Mouse (Mus musculus): ENCODE measurements at regions not wholly inside any gene's neighbourhood (a gene's known extent, or its start where the extent isn't known, plus 50 kb on each side); places are given as distances from the start of the nearest gene placed in this dataset.

GRCm38 (mm10) chr1:10771793-10772192, 642.1 kb upstream of the A830018L16Rik start:
- in situ Hi-C loops (cut with MboI, MseI), result loop anchor here (25.0 kb wide), 1 partner anchor 634 kb away; no protein-coding TSS in a partner anchor

GRCm38 (mm10) chr1:10794074-10794783, 619.7 kb upstream of the A830018L16Rik start:
- in situ Hi-C loops (cut with MboI, MseI), result no loop called here

- in situ Hi-C loops (cut with MboI, MseI), result no loop called here
These were observed 578.1 kb upstream of the A830018L16Rik start for GRCm38 (mm10) chr1:10835653-10836415.

- in situ Hi-C loops (cut with MboI, MseI), result no loop called here
These were observed 576.7 kb upstream of the A830018L16Rik start for GRCm38 (mm10) chr1:10837180-10837579.

GRCm38 (mm10) chr1:10852934-10853333, 561.0 kb upstream of the A830018L16Rik start:
- in situ Hi-C loops (cut with MboI, MseI), result no loop called here

DNA sequence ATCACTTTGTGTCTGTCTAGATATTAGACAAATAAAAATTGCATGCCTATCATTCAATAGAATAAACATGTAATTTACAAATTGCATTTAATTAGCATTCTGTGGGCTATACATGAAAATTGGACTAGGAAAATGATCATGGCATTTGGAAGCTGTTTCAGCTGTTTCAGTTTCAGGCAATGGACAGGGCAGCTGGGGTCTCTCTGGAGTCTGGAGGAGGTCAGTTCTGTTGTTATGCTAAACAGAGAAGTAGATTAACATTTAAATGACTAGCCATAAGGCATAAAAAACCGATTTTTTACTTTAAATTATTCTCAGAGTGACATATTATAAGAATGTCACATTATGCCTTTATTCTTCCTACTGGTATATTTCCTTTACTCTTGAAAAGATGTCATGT, 559.4 kb upstream of the A830018L16Rik start:
- in situ Hi-C loops (cut with MboI, MseI), result no loop called here

DNA sequence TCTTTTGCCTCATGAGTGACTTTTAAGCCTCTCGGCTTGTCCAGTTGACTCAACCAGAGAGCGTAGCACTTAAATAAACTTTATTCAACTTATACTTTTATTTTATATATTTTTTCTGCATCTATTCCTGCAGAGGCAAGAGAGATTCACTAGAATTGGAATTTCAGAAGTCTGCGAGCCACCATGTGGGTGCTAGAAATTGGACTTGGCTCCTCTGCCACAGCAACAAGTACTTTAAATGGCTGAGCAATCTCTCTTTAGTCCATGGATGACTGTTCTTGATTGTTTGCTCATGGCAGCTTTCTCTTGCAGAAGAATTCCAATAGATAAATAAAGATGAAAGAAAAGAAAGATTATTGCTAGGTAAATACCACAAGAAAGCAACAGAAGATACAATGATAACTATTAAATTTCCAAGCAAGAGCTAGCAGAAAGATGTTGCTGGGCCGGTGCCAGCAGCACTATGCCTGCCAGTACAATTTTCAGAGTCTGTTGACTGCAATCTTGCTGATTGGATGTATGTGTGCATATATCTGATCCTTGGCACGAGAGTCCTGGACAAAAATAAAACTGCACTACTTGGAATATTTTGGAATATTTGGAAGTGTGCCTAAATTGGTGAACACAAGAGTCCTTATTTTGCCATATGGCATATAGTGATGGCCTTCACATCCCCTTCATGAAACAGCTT, 542.6 kb upstream of the A830018L16Rik start:
- in situ Hi-C loops (cut with MboI, MseI), result no loop called here

- in situ Hi-C loops (cut with MboI, MseI), result no loop called here
These were observed 541.6 kb upstream of the A830018L16Rik start for GRCm38 (mm10) chr1:10872266-10872665.

GRCm38 (mm10) chr1:10872726-10873125, 541.2 kb upstream of the A830018L16Rik start:
- in situ Hi-C loops (cut with MboI, MseI), result no loop called here

DNA sequence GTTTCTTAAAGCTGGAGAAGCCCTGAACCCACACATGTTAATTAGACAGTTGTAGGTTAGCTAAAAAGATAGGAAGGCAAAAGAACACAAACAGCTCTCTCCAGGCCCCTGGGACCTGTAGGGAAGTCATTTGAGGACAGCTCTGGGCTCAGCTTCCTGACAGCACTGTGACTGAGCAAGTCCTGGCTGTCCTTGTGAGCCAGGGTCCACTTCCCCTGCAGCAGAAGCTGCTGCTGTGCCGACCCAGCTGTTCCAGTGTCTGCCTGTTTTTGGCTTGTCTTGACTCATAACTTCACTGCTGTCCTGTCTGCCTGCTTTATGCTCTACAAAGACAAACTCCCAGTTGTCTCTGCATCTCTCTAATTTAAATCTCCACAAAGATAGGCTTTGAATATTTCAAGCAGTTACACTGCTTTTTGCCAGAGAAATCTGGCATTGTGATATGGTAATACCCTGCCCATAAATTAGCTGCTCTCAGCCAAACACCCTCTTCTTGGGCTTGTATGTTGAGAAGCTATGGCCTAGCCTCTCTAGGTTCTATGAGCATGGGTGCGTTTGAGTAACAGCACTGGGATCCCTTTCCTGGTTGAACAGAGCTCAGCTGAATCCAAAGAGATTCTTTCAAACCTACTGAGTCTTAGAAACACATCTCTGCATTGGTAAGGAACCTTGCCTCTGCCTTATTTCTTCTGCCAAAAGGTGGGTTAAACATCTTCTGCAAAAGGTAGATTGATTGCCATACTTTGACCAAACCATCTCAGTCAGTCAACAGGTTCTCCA, 536.3 kb upstream of the A830018L16Rik start:
- in situ Hi-C loops (cut with MboI, MseI), result no loop called here

DNA sequence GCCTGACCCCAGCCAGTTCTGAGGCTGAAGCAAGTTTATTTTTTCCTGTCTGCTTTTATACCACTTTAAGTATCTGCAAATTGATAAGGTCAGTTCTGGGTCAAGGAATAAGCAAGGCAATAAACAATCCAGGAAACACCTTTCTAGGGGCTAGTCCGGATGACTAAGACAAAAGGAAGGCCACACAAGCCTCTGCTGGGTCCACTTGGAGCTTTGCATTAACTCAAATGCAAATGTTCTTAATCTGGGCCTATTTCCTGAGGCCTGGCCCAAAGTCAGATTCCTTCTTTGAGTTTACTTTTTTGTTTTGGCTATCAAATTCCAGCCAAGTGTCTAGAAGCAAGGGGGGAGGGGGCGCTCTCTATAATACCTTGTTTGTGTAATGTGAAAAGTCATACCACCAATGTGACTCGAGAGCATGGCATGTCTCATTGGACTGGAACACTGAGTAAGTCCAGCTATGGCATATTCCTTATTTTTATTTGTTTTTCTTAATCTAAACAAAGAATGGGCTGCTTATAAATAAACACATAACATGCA, 535.6 kb upstream of the A830018L16Rik start:
- in situ Hi-C loops (cut with MboI, MseI), result no loop called here

DNA sequence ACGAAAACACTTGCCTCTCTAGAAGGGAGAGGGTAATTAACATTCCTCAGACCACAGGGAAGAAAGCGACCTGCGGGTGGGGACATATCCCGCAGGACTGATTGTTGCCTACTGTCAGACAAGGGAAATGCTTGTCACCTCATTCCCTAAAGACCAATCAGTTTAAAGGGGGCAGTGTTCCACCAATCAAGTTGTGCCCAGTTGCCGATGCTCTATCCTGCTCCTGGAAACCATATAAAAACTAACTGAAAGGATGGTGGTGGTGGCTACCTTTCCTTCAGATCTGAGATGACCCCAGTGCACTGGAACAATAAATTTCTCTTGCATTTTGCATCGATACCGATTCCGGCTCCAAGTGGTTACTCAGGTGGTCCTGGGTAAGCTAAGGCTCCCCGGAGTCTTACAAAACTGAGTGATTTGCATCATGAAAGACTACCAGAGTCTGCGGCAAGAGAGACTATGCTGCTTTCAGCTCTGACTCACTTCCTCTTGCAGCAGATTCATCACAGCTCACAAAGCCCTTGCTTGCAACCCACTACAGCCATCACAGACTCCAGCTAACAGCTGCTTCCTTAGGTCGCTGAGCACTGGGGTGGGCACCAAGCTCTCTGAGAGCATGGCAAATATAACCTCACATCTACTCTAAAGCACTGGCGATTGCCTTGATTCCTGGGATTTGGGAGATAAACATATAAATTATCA, 533.7 kb upstream of the A830018L16Rik start:
- in situ Hi-C loops (cut with MboI, MseI), result no loop called here

GRCm38 (mm10) chr1:10898806-10899205, 515.1 kb upstream of the A830018L16Rik start:
- in situ Hi-C loops (cut with MboI, MseI), result no loop called here

DNA sequence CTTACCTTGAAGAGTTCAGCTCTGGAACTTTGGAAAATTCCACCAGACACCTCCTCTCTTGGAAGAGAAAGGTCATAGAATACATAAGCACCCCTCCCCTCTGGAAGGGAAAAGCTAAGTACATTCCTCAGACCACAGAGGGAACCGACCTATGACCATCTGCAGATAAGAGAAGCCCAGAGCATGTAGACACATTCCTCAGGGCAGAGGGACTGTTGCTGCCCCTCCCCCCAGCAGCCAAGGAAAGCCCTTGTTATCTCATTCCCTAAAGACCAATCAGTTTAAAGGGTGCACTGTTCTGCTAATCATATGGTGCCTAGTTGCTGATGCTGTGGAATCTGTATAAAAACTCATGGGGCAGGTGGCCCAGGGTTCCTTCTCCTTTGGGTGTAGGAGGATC, 511.2 kb upstream of the A830018L16Rik start:
- in situ Hi-C loops (cut with MboI, MseI), result no loop called here

DNA sequence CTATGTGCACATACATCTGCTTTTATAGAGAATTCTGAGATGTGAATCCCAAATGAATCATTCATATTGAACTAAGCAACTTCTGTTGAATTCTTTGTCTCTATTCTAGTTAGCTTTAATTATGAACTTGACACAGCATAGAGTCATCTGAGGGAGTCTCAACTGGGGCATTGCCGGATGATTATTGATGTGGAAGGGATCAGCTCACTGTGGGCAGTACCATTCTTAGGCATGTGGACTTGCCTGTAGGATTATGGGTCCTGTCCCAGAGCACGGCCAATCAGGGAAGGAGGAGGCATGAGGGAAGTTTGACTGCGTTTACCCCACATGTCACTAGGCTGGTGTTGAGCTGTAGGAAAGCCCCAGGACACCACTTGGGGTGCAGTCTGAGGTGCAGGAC, 493.9 kb upstream of the A830018L16Rik start:
- in situ Hi-C loops (cut with MboI, MseI), result no loop called here

GRCm38 (mm10) chr1:10932378-10933077, 481.4 kb upstream of the A830018L16Rik start:
- in situ Hi-C loops (cut with MboI, MseI), result no loop called here

DNA sequence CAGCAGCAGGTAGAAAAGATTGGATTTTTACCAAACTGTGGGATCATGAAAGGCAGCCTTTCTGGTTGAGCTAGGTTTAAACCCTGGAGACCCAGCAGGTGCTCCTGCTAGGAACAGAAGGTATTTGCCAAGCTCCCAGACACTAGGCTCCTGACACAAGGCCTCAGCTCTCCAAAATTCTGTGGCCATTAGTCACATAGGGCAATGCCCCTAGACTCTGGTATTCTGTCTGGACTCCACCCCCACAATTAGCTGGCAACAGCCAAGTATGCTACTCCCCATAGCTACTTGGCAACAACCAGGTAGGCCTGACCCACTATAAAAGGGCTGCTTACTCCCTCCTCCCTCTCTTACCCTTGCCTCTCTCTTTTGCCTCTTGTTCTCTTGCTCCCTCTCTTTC, 480.7 kb upstream of the A830018L16Rik start:
- in situ Hi-C loops (cut with MboI, MseI), result no loop called here

GRCm38 (mm10) chr1:10938436-10938835, 475.5 kb upstream of the A830018L16Rik start:
- in situ Hi-C loops (cut with MboI, MseI), result no loop called here

- in situ Hi-C loops (cut with MboI, MseI), result no loop called here
These were observed 473.6 kb upstream of the A830018L16Rik start for GRCm38 (mm10) chr1:10940326-10940725.

- in situ Hi-C loops (cut with MboI, MseI), result no loop called here
These were observed 470.9 kb upstream of the A830018L16Rik start for GRCm38 (mm10) chr1:10942979-10943378.
